Mouse (Mus musculus) ES-Bruce4 (cell line): ENCODE results near the gene Olfr1195.
"Not testable (repeated sequence)": the region's sequence is repeated elsewhere in the genome, so short reads cannot be mapped to it uniquely, and the experiment has no call there.

Experiments used
- CTCF ChIP-seq: IDR thresholded peaks from one replicate; pipeline ENCODE4 v1.8.1; 2011; ENCODE audit warnings: low read depth, low read length
- EP300 ChIP-seq: IDR thresholded peaks from 2 replicates; pipeline ENCODE4 v1.6.1; 2011; ENCODE audit warnings: low read depth, low read length; ENCODE audit not compliant: insufficient read depth
- POLR2A ChIP-seq: IDR thresholded peaks from one replicate; pipeline ENCODE4 v1.8.1; 2011; ENCODE audit warnings: low read length; ENCODE audit not compliant: insufficient read depth

DNA sequence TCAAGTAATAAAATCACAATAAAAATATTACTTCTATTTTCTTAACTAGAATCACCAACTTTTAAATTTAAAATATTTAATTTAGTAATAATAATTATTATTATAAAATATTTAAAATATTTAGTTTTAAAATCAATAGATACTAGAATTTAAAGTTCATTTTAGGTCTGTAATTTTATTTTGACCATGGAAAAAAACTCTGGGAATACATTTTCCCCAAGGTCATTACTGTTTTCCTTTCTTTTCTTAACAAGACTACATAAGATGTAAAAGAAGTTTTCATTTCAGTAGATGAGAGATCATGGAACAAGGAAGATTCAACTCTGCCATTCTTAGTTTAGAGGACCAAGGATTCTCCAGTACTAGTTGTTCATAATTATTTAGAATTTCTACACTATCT, 13.7 kb downstream of the Olfr1195 start, which contains the start of gene Olfr1193:
- TF ChIP-seq POLR2A, CTCF, EP300: not testable (repeated sequence)
